Mouse (Mus musculus): ENCODE measurements at regions not wholly inside any gene's neighbourhood (a gene's known extent, or its start where the extent isn't known, plus 50 kb on each side); places are given as distances from the start of the nearest gene placed in this dataset.

GRCm38 (mm10) chr8:27677143-27678106 lies 230.0 kb downstream of the Poteg start:
- peak; percentile 70 for DNase-seq (ENCODE audit: low read depth)

- DNase-seq (ENCODE audit: low read depth) = peak; percentile 32
Measured at GRCm38 (mm10) chr8:27679164-27679563, 231.7 kb downstream of the Poteg start.

- DNase-seq (ENCODE audit: low read depth) = no peak
Measured at GRCm38 (mm10) chr8:27721988-27722387, 274.5 kb downstream of the Poteg start.

- DNase-seq (ENCODE audit: low read depth) = no peak
Measured at GRCm38 (mm10) chr8:27770296-27770695, 322.8 kb downstream of the Poteg start.

GRCm38 (mm10) chr8:27770803-27771202 lies 323.3 kb downstream of the Poteg start:
- DNase-seq (ENCODE audit: low read depth) = no peak

GRCm38 (mm10) chr8:27771250-27771649 lies 323.8 kb downstream of the Poteg start:
- no peak for DNase-seq (ENCODE audit: low read depth)

- no peak for DNase-seq (ENCODE audit: low read depth)
Measured at GRCm38 (mm10) chr8:27778982-27779381, 331.5 kb downstream of the Poteg start.
